Mouse (Mus musculus): ENCODE measurements around the gene Asap3. TPM values are rescaled to one million over a fixed set of nuclear protein-coding genes. Genes with fewer than 3 reads are reported as not detected.

Gene Asap3
- total and polyA plus RNA-seq, 3 experiments = 0.05 to 0.30 (median 0.05) TPM

DNA sequence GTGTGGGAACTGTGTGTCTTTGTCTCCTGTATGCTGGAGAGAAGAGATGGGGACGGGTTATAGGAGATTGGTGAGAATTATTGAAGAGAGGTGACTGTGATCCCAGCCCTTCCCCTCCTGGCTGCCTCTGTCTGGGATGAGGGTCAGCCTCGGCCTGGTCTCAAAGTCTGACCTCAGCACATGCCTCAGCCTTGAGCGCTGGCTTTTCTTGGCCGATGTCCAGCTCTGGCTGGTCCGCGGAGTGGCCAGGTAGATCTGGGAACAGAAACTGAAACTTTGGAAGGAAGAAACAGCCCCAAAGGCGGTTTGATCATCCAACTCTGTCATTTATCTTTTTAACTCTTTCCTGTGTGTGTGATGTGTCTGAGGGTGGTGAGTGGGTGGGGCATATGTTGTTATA, 7.5 kb downstream of the Asap3 start:
- no peak for TF ChIP-seq CTCF (IDR thresholded peaks at IDR 0.05; ENCODE audit: low read depth, low read length)
- no peak for TF ChIP-seq GATA2 (IDR thresholded peaks at IDR 0.05; ENCODE audit: borderline replicate concordance, low read depth, low read length)
- TF ChIP-seq GATA1 (IDR thresholded peaks at IDR 0.05; ENCODE audit: borderline replicate concordance, low read length) = no peak
- no peak for TF ChIP-seq POLR2AphosphoS5 (IDR thresholded peaks at IDR 0.05; ENCODE audit: insufficient replicate concordance, low read depth, low read length)
- no peak for TF ChIP-seq TAL1 (conservative IDR thresholded peaks at IDR 0.05; ENCODE audit: low read depth, low read length)
- ATAC-seq (ENCODE audit: extremely low read depth, insufficient number of reproducible peaks, low FRiP score, poor library complexity, severe bottlenecking) = no peak
- peaks cover 65% of the 10 kb centered on the region for H3K27me3 ChIP-seq (ENCODE audit: insufficient read depth, low read length)
- no peaks in the 10 kb centered on the region for H3K9me3 ChIP-seq (replicated peaks)
- DNase-seq (ENCODE audit: low spot score) = no peak
- H3K36me3 ChIP-seq (replicated peaks) = no peaks in the 10 kb centered on the region
- 0 out of 2 replicates have a peak, but pooled peaks cover 3% of the 10 kb centered on the region for H3K4me1 ChIP-seq (ENCODE audit: insufficient read depth, low read depth, low read length)
- no peak overlapping the region for H3K4me3 ChIP-seq (ENCODE audit: low read depth, low read length)

DNA sequence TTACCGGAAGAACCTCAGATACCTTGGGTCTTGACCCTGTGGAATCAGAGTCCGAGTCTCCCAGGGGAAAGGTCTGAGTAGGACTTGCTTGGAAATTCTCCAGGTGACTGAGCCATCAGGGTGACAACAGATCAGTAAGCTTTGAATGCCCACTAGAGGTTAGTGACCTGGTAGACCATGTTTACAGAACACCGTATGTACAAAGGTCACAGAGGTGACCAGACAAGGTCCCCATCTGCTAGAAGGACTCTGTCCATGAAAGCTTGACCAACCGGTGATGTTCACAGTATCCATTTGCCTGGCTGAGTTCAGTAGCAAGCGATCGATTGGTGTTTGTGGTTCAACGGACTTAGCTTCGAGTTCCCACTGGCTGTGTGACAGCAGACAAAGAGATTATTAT, 8.7 kb downstream of the Asap3 start:
- no peak overlapping the region for H3K4me3 ChIP-seq (ENCODE audit: low read depth, low read length)
- H3K4me1 ChIP-seq (ENCODE audit: insufficient read depth, low read depth, low read length) = no peaks in the 10 kb centered on the region
- no peaks in the 10 kb centered on the region for H3K36me3 ChIP-seq (replicated peaks)
- TF ChIP-seq CTCF (IDR thresholded peaks at IDR 0.05; ENCODE audit: low read depth, low read length) = no peak
- no peak for TF ChIP-seq GATA1 (IDR thresholded peaks at IDR 0.05; ENCODE audit: borderline replicate concordance, low read length)
- no peak for TF ChIP-seq POLR2AphosphoS5 (IDR thresholded peaks at IDR 0.05; ENCODE audit: insufficient replicate concordance, low read depth, low read length)
- TF ChIP-seq TAL1 (conservative IDR thresholded peaks at IDR 0.05; ENCODE audit: low read depth, low read length) = no peak
- TF ChIP-seq GATA2 (IDR thresholded peaks at IDR 0.05; ENCODE audit: borderline replicate concordance, low read depth, low read length) = no peak
- DNase-seq (ENCODE audit: low spot score) (no peak), ATAC-seq (ENCODE audit: extremely low read depth, insufficient number of reproducible peaks, low FRiP score, poor library complexity, severe bottlenecking) (no peak)
- peaks cover 63% of the 10 kb centered on the region for H3K27me3 ChIP-seq (ENCODE audit: insufficient read depth, low read length)
- no peaks in the 10 kb centered on the region for H3K9me3 ChIP-seq (replicated peaks)

DNA sequence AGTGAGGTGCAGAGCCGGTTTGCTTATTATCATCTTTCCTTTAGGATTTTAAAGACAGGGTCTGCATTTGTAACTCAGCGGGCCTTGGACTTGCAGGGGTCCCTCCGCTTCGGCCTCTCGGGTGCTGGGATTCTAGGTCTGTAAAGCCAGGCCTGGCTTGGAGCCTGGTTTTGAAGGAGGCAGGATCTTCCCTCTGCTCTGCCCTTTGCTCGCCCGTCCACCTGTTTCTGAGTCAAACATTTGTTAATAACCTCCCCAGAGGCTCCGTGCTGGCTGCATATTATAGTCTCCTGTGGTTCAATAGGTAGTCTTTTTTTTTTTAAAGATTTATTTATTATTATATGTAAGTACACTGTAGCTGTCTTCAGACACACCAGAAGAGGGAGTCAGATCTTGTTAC, 9.4 kb downstream of the Asap3 start:
- no peaks in the 10 kb centered on the region for H3K9me3 ChIP-seq (replicated peaks)
- H3K4me1 ChIP-seq (ENCODE audit: insufficient read depth, low read depth, low read length) = no peaks in the 10 kb centered on the region
- DNase-seq (ENCODE audit: low spot score) = no peak
- H3K4me3 ChIP-seq (ENCODE audit: low read depth, low read length) = no peak overlapping the region
- ATAC-seq (ENCODE audit: extremely low read depth, insufficient number of reproducible peaks, low FRiP score, poor library complexity, severe bottlenecking) = no peak
- TF ChIP-seq POLR2AphosphoS5 (IDR thresholded peaks at IDR 0.05; ENCODE audit: insufficient replicate concordance, low read depth, low read length) (no peak), TAL1 (conservative IDR thresholded peaks at IDR 0.05; ENCODE audit: low read depth, low read length) (no peak), CTCF (IDR thresholded peaks at IDR 0.05; ENCODE audit: low read depth, low read length) (no peak), GATA1 (IDR thresholded peaks at IDR 0.05; ENCODE audit: borderline replicate concordance, low read length) (no peak), GATA2 (IDR thresholded peaks at IDR 0.05; ENCODE audit: borderline replicate concordance, low read depth, low read length) (no peak)
- H3K36me3 ChIP-seq (replicated peaks) = no peaks in the 10 kb centered on the region
- peaks cover 63% of the 10 kb centered on the region for H3K27me3 ChIP-seq (ENCODE audit: insufficient read depth, low read length)

DNA sequence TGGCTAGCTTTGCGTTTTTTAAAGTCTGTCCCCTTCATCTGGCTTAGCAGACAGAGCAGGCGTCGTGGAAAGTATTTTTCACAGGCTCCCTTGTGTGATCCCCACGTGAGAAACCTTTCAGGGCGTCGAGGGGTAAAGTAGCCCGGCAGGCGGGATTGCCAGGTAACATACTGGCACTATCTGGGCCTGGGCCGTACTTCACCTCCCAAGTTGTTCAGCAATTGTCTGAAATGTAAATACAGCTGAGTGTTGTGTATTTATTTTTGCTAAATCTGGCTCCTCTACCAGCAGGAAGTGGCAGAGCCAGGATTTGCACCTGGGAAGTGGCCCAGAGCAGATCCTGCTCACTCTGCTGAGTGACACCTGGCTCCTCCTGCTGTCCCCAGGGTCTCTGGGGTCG, 10.9 kb downstream of the Asap3 start:
- TF ChIP-seq GATA2 (IDR thresholded peaks at IDR 0.05; ENCODE audit: borderline replicate concordance, low read depth, low read length) = no peak
- ATAC-seq (ENCODE audit: extremely low read depth, insufficient number of reproducible peaks, low FRiP score, poor library complexity, severe bottlenecking) (no peak), DNase-seq (ENCODE audit: low spot score) (no peak)
- no peaks in the 10 kb centered on the region for H3K9me3 ChIP-seq (replicated peaks)
- H3K4me1 ChIP-seq (ENCODE audit: insufficient read depth, low read depth, low read length) = no peaks in the 10 kb centered on the region
- peaks cover 58% of the 10 kb centered on the region for H3K27me3 ChIP-seq (ENCODE audit: insufficient read depth, low read length)
- H3K36me3 ChIP-seq (replicated peaks) = no peaks in the 10 kb centered on the region
- no peak overlapping the region for H3K4me3 ChIP-seq (ENCODE audit: low read depth, low read length)

DNA sequence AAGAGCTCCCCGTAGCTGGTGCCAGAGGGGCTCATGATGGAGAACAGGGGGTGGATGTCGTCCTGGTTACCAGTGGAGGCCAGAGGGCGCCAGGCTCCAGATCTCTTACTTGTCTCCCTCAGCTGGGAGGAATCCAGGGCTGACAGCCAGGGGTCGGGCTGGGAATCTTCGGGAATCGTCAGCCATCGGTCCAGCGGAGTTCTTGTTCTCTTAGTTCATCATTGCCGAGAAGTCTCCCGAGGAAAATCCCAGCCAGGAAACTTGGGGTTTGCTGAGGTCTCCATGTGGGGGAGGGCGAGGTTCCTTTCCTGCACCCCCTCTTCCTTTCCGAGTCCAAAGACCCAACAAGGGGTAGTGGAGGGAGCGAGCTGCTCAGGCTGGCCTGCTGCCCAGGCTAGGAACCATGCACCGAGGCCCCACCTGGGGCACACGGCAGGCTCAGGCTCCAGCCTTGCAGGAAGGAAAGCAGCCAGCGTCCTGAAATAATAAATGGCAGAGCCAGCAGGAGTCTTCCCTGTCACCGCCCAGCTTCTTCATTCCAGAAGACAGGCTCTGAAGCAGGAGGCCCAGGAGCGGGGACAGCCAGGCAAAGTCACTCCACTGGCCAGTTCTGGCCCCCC, 12.5 kb downstream of the Asap3 start:
- no peaks in the 10 kb centered on the region for H3K9me3 ChIP-seq (replicated peaks)
- DNase-seq (ENCODE audit: low spot score) (no peak), ATAC-seq (ENCODE audit: extremely low read depth, insufficient number of reproducible peaks, low FRiP score, poor library complexity, severe bottlenecking) (no peak)
- no peaks in the 10 kb centered on the region for H3K36me3 ChIP-seq (replicated peaks)
- no peak overlapping the region for H3K4me3 ChIP-seq (ENCODE audit: low read depth, low read length)
- peaks cover 48% of the 10 kb centered on the region for H3K27me3 ChIP-seq (ENCODE audit: insufficient read depth, low read length)
- H3K4me1 ChIP-seq (ENCODE audit: insufficient read depth, low read depth, low read length) = no peaks in the 10 kb centered on the region
- TF ChIP-seq GATA1 (IDR thresholded peaks at IDR 0.05; ENCODE audit: borderline replicate concordance, low read length) (no peak), POLR2AphosphoS5 (IDR thresholded peaks at IDR 0.05; ENCODE audit: insufficient replicate concordance, low read depth, low read length) (no peak), GATA2 (IDR thresholded peaks at IDR 0.05; ENCODE audit: borderline replicate concordance, low read depth, low read length) (no peak), CTCF (IDR thresholded peaks at IDR 0.05; ENCODE audit: low read depth, low read length) (no peak), TAL1 (conservative IDR thresholded peaks at IDR 0.05; ENCODE audit: low read depth, low read length) (no peak)

DNA sequence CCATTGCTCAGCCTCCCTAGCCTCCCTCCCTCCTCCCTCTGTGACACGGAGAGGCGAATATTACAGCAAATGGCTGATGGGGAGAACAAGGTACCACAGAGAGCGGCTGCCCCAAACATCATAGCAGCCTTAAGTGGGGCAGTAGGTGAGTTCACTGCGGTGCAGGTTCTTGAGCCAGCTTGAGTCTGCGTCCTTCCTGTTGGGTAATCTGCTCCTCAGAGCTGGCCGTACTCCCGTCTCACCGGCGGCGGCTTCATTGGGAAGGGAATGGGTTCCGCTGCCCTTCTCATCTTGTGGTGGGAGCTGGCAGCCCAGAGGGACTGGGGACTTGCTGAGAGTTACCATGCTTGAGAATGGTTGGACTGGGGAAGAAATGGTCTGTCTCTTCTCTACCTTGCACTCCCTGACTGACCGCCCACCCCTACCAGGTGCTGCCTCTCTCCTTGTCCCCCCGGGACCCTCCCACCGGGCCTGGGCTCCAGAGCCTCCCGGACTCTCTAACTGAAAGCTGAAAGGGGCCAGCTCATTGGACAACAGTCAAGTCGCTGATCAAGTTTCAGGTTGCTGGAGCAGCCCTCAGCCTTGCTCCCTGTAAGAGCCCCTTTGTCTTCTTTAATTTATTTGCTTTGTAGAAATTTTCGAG, 14.1 kb downstream of the Asap3 start:
- DNase-seq (ENCODE audit: low spot score) = no peak
- ATAC-seq (ENCODE audit: extremely low read depth, insufficient number of reproducible peaks, low FRiP score, poor library complexity, severe bottlenecking) = no peak
- Histone ChIP-seq H3K4me3 (ENCODE audit: low read depth, low read length) (no peak overlapping the region), H3K9me3 (replicated peaks) (no peaks in the 10 kb centered on the region), H3K4me1 (ENCODE audit: insufficient read depth, low read depth, low read length) (no peaks in the 10 kb centered on the region), H3K27me3 (ENCODE audit: insufficient read depth, low read length) (peaks cover 44% of the 10 kb centered on the region), H3K36me3 (replicated peaks) (no peaks in the 10 kb centered on the region)
- TF ChIP-seq TAL1 (conservative IDR thresholded peaks at IDR 0.05; ENCODE audit: low read depth, low read length) (no peak), POLR2AphosphoS5 (IDR thresholded peaks at IDR 0.05; ENCODE audit: insufficient replicate concordance, low read depth, low read length) (no peak)
